Mouse (Mus musculus) kidney, embryonic 15.5 days (tissue): Measurements from ENCODE around the gene Plk5. TPM values are rescaled to one million over a fixed set of nuclear protein-coding genes. Genes with fewer than 3 reads are reported as not detected.

ENCODE experiments used
- ATAC-seq: fragments of 200-750 bp; cut with Nextera tagmentation; replicated peaks from 2 replicates; pipeline ENCODE4 v1.8.0; 2017; ENCODE audit warnings: moderate TSS enrichment; ENCODE audit not compliant: low FRiP score
- H3K27ac ChIP-seq: fragments of 300-500 bp; sonication (generic); 2 replicates; pipeline ENCODE4 v1.5.1; 2015; ENCODE audit warnings: mild to moderate bottlenecking, inconsistent platforms
- H3K27me3 ChIP-seq: fragments of 300-500 bp; sonication (generic); 2 replicates; pipeline ENCODE4 v1.6.1; 2015; ENCODE audit warnings: inconsistent platforms
- H3K36me3 ChIP-seq: fragments of 300-500 bp; sonication (generic); 2 replicates; pipeline ENCODE4 v1.6.1; 2015; ENCODE audit warnings: inconsistent platforms
- H3K4me1 ChIP-seq: fragments of 300-500 bp; sonication (generic); 2 replicates; pipeline ENCODE4 v1.6.1; 2015; ENCODE audit warnings: inconsistent platforms
- H3K4me2 ChIP-seq: fragments of 300-500 bp; sonication (generic); 2 replicates; pipeline ENCODE4 v1.6.1; 2015; ENCODE audit warnings: moderate library complexity, mild to moderate bottlenecking, inconsistent platforms
- H3K4me3 ChIP-seq: fragments of 300-500 bp; sonication (generic); replicated peaks from 2 replicates; pipeline ENCODE4 v1.5.1; 2015; ENCODE audit warnings: mild to moderate bottlenecking, inconsistent platforms
- H3K9ac ChIP-seq: fragments of 300-500 bp; sonication (generic); 2 replicates; pipeline ENCODE4 v1.6.1; 2015; ENCODE audit warnings: mild to moderate bottlenecking, inconsistent platforms
- H3K9me3 ChIP-seq: fragments of 300-500 bp; sonication (generic); replicated peaks from 2 replicates; pipeline ENCODE4 v1.6.1; 2016; ENCODE audit warnings: inconsistent platforms
- WGBS: fragments of 180-500 bp; shearing (Covaris S2); methylation state at CpG from one replicate; pipeline ENCODE4 v1.1.7; 2015; ENCODE audit warnings: mixed read lengths; 5-methylcytosine and 5-hydroxymethylcytosine counted together
- polyA plus RNA-seq: library from polyadenylated mRNA; unstranded; fragments of >200 nt; fragmentation: Nextera tagmentation; extraction: Ambion mirVana; gene quantifications from 2 replicates; pipeline ENCODE4 v1.2.1, GENCODE M21; 2015

The Plk5 gene
- polyA plus RNA-seq, 1 experiment from 2014 or later: 0.70 TPM

DNA sequence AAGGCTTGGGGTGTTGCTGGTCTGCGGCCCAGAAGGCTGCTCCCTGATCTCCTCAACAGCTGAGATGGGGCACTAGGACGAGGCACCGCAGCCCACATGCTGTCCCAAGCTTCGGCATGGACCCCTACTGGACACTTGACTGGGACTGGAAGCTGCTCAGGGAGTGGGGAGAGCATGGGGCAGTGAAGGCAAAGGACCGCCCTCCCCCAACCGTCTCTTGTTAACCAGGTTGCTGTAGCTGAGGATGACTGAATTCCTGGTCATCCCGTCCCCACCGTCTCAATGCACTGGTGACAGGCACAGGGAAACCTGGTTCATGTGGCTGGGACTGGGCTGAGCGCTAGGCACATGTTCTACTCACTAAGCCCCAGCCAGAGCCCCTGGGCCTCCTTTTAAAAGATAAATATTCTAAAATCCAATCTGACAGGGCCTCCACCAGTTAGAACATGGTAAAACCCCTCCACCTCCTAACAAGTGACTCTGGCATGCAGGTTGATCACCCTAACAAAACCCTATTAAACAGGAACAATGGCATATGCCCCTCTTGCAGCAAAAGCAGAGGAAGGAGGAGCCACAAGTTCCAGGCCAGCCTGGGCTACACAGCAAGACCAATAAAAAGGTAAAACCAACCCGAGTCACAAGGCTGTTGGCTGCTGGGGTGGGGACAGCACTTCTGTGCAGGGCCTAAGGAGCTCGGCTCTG is 40.7 kb downstream of the Plk5 start:
- H3K4me2 ChIP-seq: peak overlapping the region; percentile 86
- no peaks in the 10 kb centered on the region for H3K9me3 ChIP-seq
- peak overlapping the region; percentile 100; the same call in 1 of the 2 replicates for H3K27ac ChIP-seq
- no peaks in the 10 kb centered on the region for H3K27me3 ChIP-seq
- peak overlapping the region; percentile 85 for H3K4me3 ChIP-seq
- 87% methylated on average over 11 of the region's 11 CpGs for WGBS
- H3K9ac ChIP-seq: peak overlapping the region; percentile 95
- H3K4me1 ChIP-seq: peaks cover 33% of the 10 kb centered on the region
- H3K36me3 ChIP-seq: peaks cover 65% of the 10 kb centered on the region
- no peak for ATAC-seq

DNA sequence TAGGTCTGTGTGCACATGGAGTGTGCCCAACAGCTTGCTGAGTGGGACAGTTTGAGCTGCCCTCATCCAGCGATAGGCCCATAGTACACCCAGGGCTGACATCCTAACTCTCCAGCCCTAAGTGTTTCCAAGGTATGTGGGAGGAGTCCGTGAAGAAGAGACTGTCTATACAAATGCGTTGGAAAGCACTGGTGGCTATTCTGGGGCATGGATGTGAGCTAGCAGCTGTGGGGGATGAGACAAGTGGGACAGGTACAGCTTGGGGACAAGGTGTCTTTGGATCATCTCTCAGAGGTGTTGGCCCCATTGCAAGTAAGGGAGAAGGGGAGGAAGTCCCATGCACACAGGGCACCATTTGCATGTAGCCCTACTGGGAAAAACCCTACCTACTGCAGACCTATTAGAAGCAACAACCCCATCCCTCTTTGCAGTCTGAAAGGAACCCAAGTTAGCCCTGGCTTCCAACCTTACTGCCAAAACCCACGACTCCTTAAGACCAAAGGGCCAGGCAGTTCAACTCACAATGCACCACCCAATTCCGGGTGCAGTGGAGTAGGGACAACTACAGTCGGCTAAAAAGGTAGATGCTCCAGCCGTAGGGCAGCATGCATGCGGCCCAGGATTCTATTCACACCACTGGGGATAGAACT is 41.4 kb downstream of the Plk5 start:
- Histone ChIP-seq H3K27me3 (no peaks in the 10 kb centered on the region), H3K4me3 (peak overlapping the region; percentile 85), H3K27ac (peak overlapping the region; percentile 100), H3K4me1 (peaks cover 33% of the 10 kb centered on the region), H3K36me3 (peaks cover 65% of the 10 kb centered on the region), H3K9ac (peak overlapping the region; percentile 95), H3K4me2 (peak overlapping the region; percentile 86), H3K9me3 (no peaks in the 10 kb centered on the region)
- ATAC-seq: no peak
- 40% methylated on average over 8 of the region's 8 CpGs for WGBS

- H3K4me1 ChIP-seq: peaks cover 33% of the 10 kb centered on the region
- peak overlapping the region; percentile 100 for H3K27ac ChIP-seq
- peak overlapping the region; percentile 85 for H3K4me3 ChIP-seq
- no peak for ATAC-seq
- no peaks in the 10 kb centered on the region for H3K27me3 ChIP-seq
- WGBS: 0% methylated on average over 1 of the region's 1 CpGs
- H3K36me3 ChIP-seq: peaks cover 65% of the 10 kb centered on the region
- peak overlapping the region; percentile 95 for H3K9ac ChIP-seq
- no peaks in the 10 kb centered on the region for H3K9me3 ChIP-seq
- peak overlapping the region; percentile 86 for H3K4me2 ChIP-seq
Measured at GRCm38 (mm10) chr10:80398174-80398535, 41.9 kb downstream of the Plk5 start.

GRCm38 (mm10) chr10:80398719-80399190 is 42.5 kb downstream of the Plk5 start:
- peak overlapping the region; percentile 85 for H3K4me3 ChIP-seq
- H3K36me3 ChIP-seq: peaks cover 65% of the 10 kb centered on the region
- peak overlapping the region; percentile 100 for H3K27ac ChIP-seq
- H3K4me1 ChIP-seq: peaks cover 33% of the 10 kb centered on the region
- no peaks in the 10 kb centered on the region for H3K9me3 ChIP-seq
- H3K4me2 ChIP-seq: peak overlapping the region; percentile 86
- peak; percentile 88 for ATAC-seq
- H3K9ac ChIP-seq: peak overlapping the region; percentile 95
- no peaks in the 10 kb centered on the region for H3K27me3 ChIP-seq
- WGBS: under 1% methylated on average over 59 of the region's 59 CpGs

DNA sequence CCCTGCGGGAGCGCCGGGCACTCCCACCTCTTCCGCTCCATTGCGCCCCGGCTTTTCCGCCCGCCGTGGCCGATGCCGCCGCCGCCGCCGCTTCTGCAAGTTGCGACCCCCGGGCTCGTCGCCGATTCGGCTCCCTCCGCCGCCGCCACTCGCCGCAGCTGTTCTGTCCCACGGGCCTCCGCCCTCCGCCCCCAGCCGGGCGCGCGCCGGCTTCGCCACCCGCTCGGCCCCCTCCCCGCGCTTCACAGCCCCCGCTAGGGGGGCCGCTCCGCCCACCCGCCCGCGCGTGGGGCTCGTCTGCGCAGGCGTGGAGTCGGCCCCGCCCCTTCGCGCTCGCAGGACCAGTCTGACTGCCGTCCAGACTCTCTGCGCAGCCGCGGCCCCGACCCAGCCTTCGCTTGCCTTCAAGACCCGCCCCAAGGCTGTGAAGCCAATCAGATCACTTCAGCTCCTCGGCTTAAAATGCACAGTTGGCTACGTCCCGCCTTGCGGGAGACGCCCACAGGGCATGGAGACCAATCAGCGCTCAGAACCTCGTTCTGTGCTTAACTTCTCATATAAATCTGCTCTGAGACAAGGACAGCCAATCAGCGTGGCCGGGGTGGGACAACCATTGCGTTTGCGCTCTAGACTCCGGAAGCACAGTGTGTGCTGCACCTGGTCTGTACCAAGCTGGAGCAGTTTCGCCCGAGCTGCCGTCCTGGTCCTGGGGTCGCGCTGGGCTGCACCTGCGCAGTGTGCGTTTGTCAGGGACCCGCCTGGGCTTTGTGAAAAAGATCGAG is 43.1 kb downstream of the Plk5 start, which contains the start of gene Mbd3:
Mbd3 (minus strand) TSS at position 360 of the 782 bp plus-strand sequence.
- WGBS: under 1% methylated on average over 79 of the region's 82 CpGs
- Histone ChIP-seq H3K36me3 (peaks cover 65% of the 10 kb centered on the region), H3K4me1 (peaks cover 37% of the 10 kb centered on the region), H3K9me3 (no peaks in the 10 kb centered on the region), H3K9ac (peak within 1 kb of the TSS; percentile 95), H3K4me3 (peak within 1 kb of the TSS; percentile 85), H3K4me2 (peak within 1 kb of the TSS; percentile 86), H3K27me3 (no peaks in the 10 kb centered on the region), H3K27ac (peak within 1 kb of the TSS; percentile 100)
- ATAC-seq: peak; percentile 97

DNA sequence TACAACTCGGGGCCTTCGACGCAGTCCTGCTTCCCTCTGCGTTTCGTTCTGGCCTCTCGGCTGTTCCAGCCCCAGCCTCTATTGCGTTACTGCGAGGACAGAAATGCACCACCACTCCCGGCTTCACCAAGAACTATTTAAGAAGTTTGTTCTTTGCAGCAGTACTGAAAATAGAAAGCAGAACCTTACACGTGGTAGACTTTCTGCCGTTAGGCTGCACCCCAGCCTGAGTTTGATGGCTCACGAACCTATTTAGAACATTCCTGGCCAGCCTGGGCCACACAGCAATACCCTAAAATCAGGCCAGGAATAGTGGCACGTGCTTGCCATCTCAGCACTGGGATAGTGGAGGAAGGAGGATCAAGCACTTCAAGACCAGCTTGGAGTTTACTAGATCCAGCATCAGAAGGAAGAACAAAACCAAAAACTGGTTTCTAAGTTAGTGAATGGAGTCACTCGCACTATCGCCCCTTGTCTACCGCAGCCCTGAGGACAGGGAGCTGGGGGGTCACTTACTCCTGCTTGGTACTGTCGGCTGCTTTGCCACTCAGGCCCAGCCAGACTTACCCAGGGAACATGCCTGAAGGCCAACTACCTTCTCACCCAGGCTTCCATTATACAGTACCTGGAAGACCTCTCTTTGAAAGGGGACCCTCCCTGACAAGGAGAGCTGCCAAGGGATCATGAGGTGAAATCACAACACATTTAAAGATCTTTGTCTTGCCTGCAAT is 43.9 kb downstream of the Plk5 start:
- peaks cover 42% of the 10 kb centered on the region for H3K4me1 ChIP-seq
- H3K27ac ChIP-seq: peak overlapping the region; percentile 100
- H3K4me3 ChIP-seq: peak overlapping the region; percentile 85
- no peaks in the 10 kb centered on the region for H3K9me3 ChIP-seq
- H3K27me3 ChIP-seq: no peaks in the 10 kb centered on the region
- 11% methylated on average over 17 of the region's 17 CpGs for WGBS
- peak overlapping the region; percentile 57 for H3K9ac ChIP-seq
- ATAC-seq: no peak
- H3K4me2 ChIP-seq: peak overlapping the region; percentile 86
- peaks cover 59% of the 10 kb centered on the region for H3K36me3 ChIP-seq

DNA sequence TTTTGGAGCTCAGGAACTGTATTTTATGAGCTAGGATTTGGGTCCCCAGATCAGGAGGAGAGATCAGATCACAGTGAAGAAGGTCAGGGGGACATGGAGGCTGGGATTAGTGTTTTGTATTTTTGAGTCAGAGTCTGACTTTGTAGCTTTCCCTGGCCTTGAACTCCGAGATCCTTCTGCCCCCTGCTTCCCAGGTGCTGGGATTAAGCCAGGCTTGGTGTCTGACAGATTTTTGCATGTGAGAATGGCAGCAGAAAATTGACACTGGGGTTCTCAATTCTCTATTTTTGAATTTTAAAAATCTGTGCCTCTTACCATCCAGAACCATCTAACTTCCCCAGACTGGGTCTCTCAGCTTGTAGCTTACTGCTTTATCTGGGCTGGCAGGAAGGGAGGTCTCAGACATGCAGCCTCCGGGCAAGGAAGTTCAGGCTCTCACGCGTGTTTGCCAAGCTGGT is 44.5 kb downstream of the Plk5 start:
- H3K4me3 ChIP-seq: peak overlapping the region; percentile 85
- H3K4me1 ChIP-seq: peaks cover 48% of the 10 kb centered on the region
- WGBS: 71% methylated on average over 4 of the region's 4 CpGs
- ATAC-seq: no peak
- peaks cover 53% of the 10 kb centered on the region for H3K36me3 ChIP-seq
- H3K9ac ChIP-seq: peak overlapping the region; percentile 57
- H3K27ac ChIP-seq: peak overlapping the region; percentile 100
- H3K9me3 ChIP-seq: no peaks in the 10 kb centered on the region
- H3K4me2 ChIP-seq: peak overlapping the region; percentile 86
- no peaks in the 10 kb centered on the region for H3K27me3 ChIP-seq

GRCm38 (mm10) chr10:80403044-80403692 is 46.9 kb downstream of the Plk5 start:
- WGBS: 95% methylated on average over 4 of the region's 4 CpGs
- Histone ChIP-seq H3K36me3 (peaks cover 39% of the 10 kb centered on the region), H3K27ac (no peak overlapping the region)

DNA sequence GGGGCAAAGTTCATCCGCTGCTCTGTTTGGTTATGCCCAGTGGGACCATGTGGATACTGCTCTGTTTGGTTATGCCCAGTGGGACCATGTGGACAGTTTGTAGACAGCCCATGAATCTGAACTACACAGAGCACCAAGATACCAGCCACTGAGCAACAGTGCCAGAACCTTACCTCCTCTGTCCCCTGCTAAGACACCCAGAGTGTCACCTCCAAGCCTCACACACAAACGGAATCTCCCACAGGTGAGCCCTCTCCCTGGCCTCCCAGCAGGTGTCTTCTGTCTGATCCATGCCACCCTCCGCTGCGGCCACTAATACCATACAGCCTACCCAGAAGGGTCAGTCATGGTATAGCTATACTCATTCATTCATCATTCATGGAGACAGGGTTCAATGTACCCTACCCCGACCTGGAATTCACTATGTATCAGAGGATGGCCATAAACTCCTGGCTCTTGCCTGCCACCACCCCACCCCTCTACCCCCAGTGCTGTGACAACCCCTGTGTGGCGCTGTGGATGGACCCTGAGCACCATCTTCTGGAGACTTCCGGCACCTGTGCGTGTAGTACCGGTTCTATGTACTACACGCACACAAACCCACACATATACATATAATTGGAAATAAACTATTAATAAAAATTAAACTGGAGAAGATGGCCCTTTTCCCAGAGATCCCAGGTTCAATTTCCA is 49.4 kb downstream of the Plk5 start:
- H3K27ac ChIP-seq: no peak overlapping the region
- H3K27me3 ChIP-seq: no peaks in the 10 kb centered on the region
- peaks cover 60% of the 10 kb centered on the region for H3K36me3 ChIP-seq
- ATAC-seq: no peak
- peaks cover 38% of the 10 kb centered on the region for H3K4me1 ChIP-seq
- H3K9ac ChIP-seq: peak overlapping the region; percentile 91
- H3K4me3 ChIP-seq: peak overlapping the region; percentile 96
- H3K9me3 ChIP-seq: no peaks in the 10 kb centered on the region
- H3K4me2 ChIP-seq: peak overlapping the region; percentile 89
- 48% methylated on average over 10 of the region's 10 CpGs for whole genome bisulfite sequencing

More at GRCm38 (mm10) chr10:80403044-80403692, 46.9 kb downstream of the Plk5 start:
- no peak for ATAC-seq
- Histone ChIP-seq H3K4me2 (no peak overlapping the region), H3K9me3 (no peaks in the 10 kb centered on the region), H3K4me1 (peaks cover 44% of the 10 kb centered on the region), H3K4me3 (no peak overlapping the region), H3K9ac (no peak overlapping the region), H3K27me3 (no peaks in the 10 kb centered on the region)

GRCm38 (mm10) chr10:80406684-80407501 is 50.6 kb downstream of the Plk5 start, which contains the start of gene Uqcr11:
TSS of gene Uqcr11 (minus strand) at chr10:80406830.
- Histone ChIP-seq H3K4me1 (peaks cover 34% of the 10 kb centered on the region), H3K9me3 (no peaks in the 10 kb centered on the region), H3K27me3 (no peaks in the 10 kb centered on the region), H3K36me3 (peaks cover 60% of the 10 kb centered on the region), H3K4me3 (peak within 1 kb of the TSS; percentile 96), H3K4me2 (peak within 1 kb of the TSS; percentile 89), H3K9ac (peak within 1 kb of the TSS; percentile 91), H3K27ac (peak within 1 kb of the TSS; percentile 93)
- WGBS: under 1% methylated on average over 27 of the region's 27 CpGs
- ATAC-seq: peak; percentile 75
